Mouse (Mus musculus): ENCODE measurements around the gene Ubac2. TPM values are rescaled to one million over a fixed set of nuclear protein-coding genes. Genes with fewer than 3 reads are reported as not detected.

Gene Ubac2
- polyA plus RNA-seq, 1 experiment = 1.3 TPM

DNA sequence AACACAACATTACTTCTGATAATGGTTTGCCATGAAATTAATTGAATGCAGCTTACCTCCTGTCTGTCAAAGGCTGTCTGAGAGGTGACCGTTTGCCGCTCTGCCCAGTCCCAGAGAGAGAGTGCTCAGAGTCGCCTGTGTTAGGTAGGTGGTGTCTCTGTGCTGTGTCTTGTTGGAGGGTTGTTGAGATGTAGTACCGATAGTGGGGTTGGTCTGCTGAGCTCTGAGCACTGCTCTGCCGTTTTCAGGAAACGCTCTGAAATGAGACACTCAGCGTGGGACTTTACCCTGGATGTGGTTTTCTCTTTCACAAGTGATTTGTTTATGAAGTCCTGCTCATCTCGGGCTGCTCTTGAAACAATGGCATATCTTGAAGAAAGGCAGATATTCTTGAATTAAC lies 37.2 kb downstream of the Ubac2 start, which contains the start of gene Gpr18:
Gpr18 (minus strand) TSS at position 161 of the 400 bp plus-strand sequence.
- Histone ChIP-seq H3K36me3 (ENCODE audit: control insufficient read depth) (peaks cover 21% of the 10 kb centered on the region), H3K4me3 (replicated peaks) (no peak within 1 kb of the TSS), H3K27me3 (ENCODE audit: control insufficient read depth) (no peaks in the 10 kb centered on the region), H3K4me1 (ENCODE audit: control insufficient read depth) (no peaks in the 10 kb centered on the region), H3K9me3 (ENCODE audit: control insufficient read depth, low read length) (no peaks in the 10 kb centered on the region)
- TF ChIP-seq GATA1 (IDR thresholded peaks at IDR 0.05; ENCODE audit: low read length) = no peak

- no peaks in the 10 kb centered on the region for H3K9me3 ChIP-seq (ENCODE audit: control insufficient read depth, low read length)
- H3K27me3 ChIP-seq (ENCODE audit: control insufficient read depth) = no peaks in the 10 kb centered on the region
- H3K4me3 ChIP-seq (replicated peaks) = no peak overlapping the region
- peaks cover 21% of the 10 kb centered on the region for H3K36me3 ChIP-seq (ENCODE audit: control insufficient read depth)
- no peak for TF ChIP-seq GATA1 (IDR thresholded peaks at IDR 0.05; ENCODE audit: low read length)
- no peak for TF ChIP-seq TAL1 (IDR thresholded peaks at IDR 0.05; ENCODE audit: low read length)
- H3K4me1 ChIP-seq (ENCODE audit: control insufficient read depth) = no peaks in the 10 kb centered on the region
Measured at GRCm38 (mm10) chr14:121916311-121917094, 38.1 kb downstream of the Ubac2 start.

DNA sequence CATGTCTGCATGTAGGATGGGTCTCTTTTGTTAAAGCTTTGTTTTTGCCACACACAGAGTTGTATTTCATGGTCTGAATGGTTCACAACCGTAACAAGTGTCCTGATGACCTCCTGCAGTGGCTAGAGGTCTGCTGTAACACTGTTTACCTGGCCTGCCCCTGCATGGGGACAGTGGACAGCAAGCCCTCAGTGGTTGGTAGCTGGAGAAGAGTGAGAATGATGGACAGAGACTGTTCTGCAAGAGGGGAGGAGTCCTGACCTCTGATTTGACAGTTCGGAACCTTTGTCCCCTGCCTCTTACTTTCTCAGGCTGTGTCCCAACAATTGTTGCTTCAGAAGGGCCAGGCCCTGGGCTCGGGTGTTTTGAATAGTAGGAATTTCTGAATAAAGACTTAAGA lies 39.8 kb downstream of the Ubac2 start:
- H3K4me1 ChIP-seq (ENCODE audit: control insufficient read depth) = no peaks in the 10 kb centered on the region
- H3K4me3 ChIP-seq (replicated peaks) = no peak overlapping the region
- TF ChIP-seq GATA1 (IDR thresholded peaks at IDR 0.05; ENCODE audit: low read length) (no peak), TAL1 (IDR thresholded peaks at IDR 0.05; ENCODE audit: low read length) (no peak)
- H3K36me3 ChIP-seq (ENCODE audit: control insufficient read depth) = peaks cover 11% of the 10 kb centered on the region
- no peaks in the 10 kb centered on the region for H3K27me3 ChIP-seq (ENCODE audit: control insufficient read depth)
- H3K9me3 ChIP-seq (ENCODE audit: control insufficient read depth, low read length) = no peaks in the 10 kb centered on the region

DNA sequence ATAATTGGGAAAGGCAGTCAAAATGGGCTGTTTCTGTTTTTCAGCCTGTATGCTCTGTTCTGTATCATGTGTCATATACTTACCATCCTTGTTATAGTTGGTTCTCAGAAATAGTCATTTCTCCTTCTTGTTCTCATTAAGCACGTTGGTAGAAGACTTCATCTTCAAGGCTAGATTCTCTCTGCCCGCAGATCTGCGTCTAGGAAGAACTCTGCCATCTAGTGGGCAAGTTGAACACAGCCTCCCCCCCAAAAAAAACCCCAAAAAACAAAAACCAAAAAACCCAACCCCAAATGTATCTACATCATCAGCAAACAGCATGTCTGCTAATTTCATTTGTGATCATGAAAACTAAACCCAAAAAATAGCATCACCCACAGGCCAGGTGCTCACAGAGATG lies 41.3 kb downstream of the Ubac2 start:
- TF ChIP-seq GATA1 (IDR thresholded peaks at IDR 0.05; ENCODE audit: low read length) (no peak), TAL1 (IDR thresholded peaks at IDR 0.05; ENCODE audit: low read length) (no peak)
- Histone ChIP-seq H3K4me3 (replicated peaks) (no peak overlapping the region), H3K9me3 (ENCODE audit: control insufficient read depth, low read length) (no peaks in the 10 kb centered on the region), H3K27me3 (ENCODE audit: control insufficient read depth) (no peaks in the 10 kb centered on the region), H3K36me3 (ENCODE audit: control insufficient read depth) (peaks cover 11% of the 10 kb centered on the region), H3K4me1 (ENCODE audit: control insufficient read depth) (no peaks in the 10 kb centered on the region)

- Histone ChIP-seq H3K27me3 (ENCODE audit: control insufficient read depth) (no peaks in the 10 kb centered on the region), H3K36me3 (ENCODE audit: control insufficient read depth) (peaks cover 11% of the 10 kb centered on the region), H3K4me3 (replicated peaks) (no peak overlapping the region), H3K9me3 (ENCODE audit: control insufficient read depth, low read length) (no peaks in the 10 kb centered on the region), H3K4me1 (ENCODE audit: control insufficient read depth) (no peaks in the 10 kb centered on the region)
- TF ChIP-seq TAL1 (IDR thresholded peaks at IDR 0.05; ENCODE audit: low read length) (no peak), GATA1 (IDR thresholded peaks at IDR 0.05; ENCODE audit: low read length) (no peak)
Measured at GRCm38 (mm10) chr14:121920511-121921124, 42.2 kb downstream of the Ubac2 start.

- TF ChIP-seq GATA1 (IDR thresholded peaks at IDR 0.05; ENCODE audit: low read length) = no peak
- no peak for TF ChIP-seq TAL1 (IDR thresholded peaks at IDR 0.05; ENCODE audit: low read length)
- no peaks in the 10 kb centered on the region for H3K9me3 ChIP-seq (ENCODE audit: control insufficient read depth, low read length)
- H3K4me3 ChIP-seq (replicated peaks) = no peak overlapping the region
- peaks cover 8% of the 10 kb centered on the region for H3K36me3 ChIP-seq (ENCODE audit: control insufficient read depth)
- H3K27me3 ChIP-seq (ENCODE audit: control insufficient read depth) = no peaks in the 10 kb centered on the region
- H3K4me1 ChIP-seq (ENCODE audit: control insufficient read depth) = peaks cover 11% of the 10 kb centered on the region
Measured at GRCm38 (mm10) chr14:121922016-121922415, 43.6 kb downstream of the Ubac2 start.

DNA sequence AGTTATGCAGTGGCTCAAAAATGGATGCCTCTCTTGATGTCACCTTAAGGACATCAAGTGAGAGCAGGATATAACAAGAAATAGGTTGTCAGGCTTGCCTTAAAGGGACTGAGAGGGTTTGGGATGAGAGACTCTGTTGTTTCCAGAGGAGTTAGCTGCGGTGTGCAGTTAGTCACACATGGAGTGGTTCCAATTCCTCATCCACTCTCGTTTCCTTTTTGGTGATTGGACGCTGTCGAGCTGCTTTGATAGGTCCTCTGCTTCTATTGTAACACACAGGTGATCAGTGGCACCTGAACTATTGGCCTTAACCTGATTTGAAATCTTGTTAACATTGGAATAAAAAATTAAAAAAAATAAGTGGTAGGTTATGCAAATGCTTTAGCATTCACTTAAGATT lies 44.3 kb downstream of the Ubac2 start:
- H3K4me3 ChIP-seq (replicated peaks) = no peak overlapping the region
- peaks cover 3% of the 10 kb centered on the region; the same call in 1 of the 2 replicates for H3K36me3 ChIP-seq (ENCODE audit: control insufficient read depth)
- no peak for TF ChIP-seq GATA1 (IDR thresholded peaks at IDR 0.05; ENCODE audit: low read length)
- TF ChIP-seq TAL1 (IDR thresholded peaks at IDR 0.05; ENCODE audit: low read length) = no peak
- peaks cover 14% of the 10 kb centered on the region for H3K4me1 ChIP-seq (ENCODE audit: control insufficient read depth)
- H3K27me3 ChIP-seq (ENCODE audit: control insufficient read depth) = no peaks in the 10 kb centered on the region
- H3K9me3 ChIP-seq (ENCODE audit: control insufficient read depth, low read length) = no peaks in the 10 kb centered on the region

- no peaks in the 10 kb centered on the region for H3K27me3 ChIP-seq (ENCODE audit: control insufficient read depth)
- no peak for TF ChIP-seq TAL1 (IDR thresholded peaks at IDR 0.05; ENCODE audit: low read length)
- TF ChIP-seq GATA1 (IDR thresholded peaks at IDR 0.05; ENCODE audit: low read length) = no peak
- H3K4me3 ChIP-seq (replicated peaks) = no peak overlapping the region
- no peaks in the 10 kb centered on the region for H3K9me3 ChIP-seq (ENCODE audit: control insufficient read depth, low read length)
- H3K36me3 ChIP-seq (ENCODE audit: control insufficient read depth) = no peaks in the 10 kb centered on the region; the same call in 1 of the 2 replicates
- H3K4me1 ChIP-seq (ENCODE audit: control insufficient read depth) = peaks cover 26% of the 10 kb centered on the region
Measured at GRCm38 (mm10) chr14:121924876-121925275, 46.5 kb downstream of the Ubac2 start.

DNA sequence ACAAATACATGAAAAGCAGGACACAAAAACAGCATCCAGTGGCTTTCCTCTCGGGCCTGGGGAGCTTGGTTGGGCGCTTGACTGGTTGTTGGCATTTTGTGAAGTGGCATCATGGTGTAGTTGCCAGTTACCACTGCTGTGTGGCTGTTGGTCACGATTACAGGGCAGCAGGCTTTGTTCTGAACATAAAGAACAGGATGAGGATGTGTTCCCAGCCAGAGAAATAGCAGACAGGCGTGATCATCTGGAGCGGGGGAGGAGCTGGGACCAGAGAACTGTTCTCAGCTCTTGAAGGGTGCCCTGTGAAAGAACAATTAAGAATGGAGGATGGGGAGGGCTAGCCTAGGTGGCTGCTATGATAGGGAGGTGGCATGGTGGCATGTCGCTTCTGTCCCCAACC lies 48.5 kb downstream of the Ubac2 start:
- no peak for TF ChIP-seq GATA1 (IDR thresholded peaks at IDR 0.05; ENCODE audit: low read length)
- no peak for TF ChIP-seq TAL1 (IDR thresholded peaks at IDR 0.05; ENCODE audit: low read length)
- Histone ChIP-seq H3K36me3 (ENCODE audit: control insufficient read depth) (no peaks in the 10 kb centered on the region), H3K27me3 (ENCODE audit: control insufficient read depth) (no peaks in the 10 kb centered on the region), H3K4me1 (ENCODE audit: control insufficient read depth) (peaks cover 33% of the 10 kb centered on the region), H3K9me3 (ENCODE audit: control insufficient read depth, low read length) (no peaks in the 10 kb centered on the region), H3K4me3 (replicated peaks) (no peak overlapping the region)
